Mouse (Mus musculus): ENCODE measurements around the gene Olfr1012.
"Not testable (repeated sequence)": the region's sequence is repeated elsewhere in the genome, so short reads cannot be mapped to it uniquely, and the experiment has no call there.

Gene Olfr1012

GRCm38 (mm10) chr2:85762666-85763065 is at the start of gene Olfr1012:
Olfr1012 (minus strand) TSS chr2:85762766.
- DNase-seq (ENCODE audit: low spot score): no peak

GRCm38 (mm10) chr2:85804501-85804900 is 41.9 kb upstream of the Olfr1012 start:
- DNase-seq (ENCODE audit: low spot score): no peak

DNA sequence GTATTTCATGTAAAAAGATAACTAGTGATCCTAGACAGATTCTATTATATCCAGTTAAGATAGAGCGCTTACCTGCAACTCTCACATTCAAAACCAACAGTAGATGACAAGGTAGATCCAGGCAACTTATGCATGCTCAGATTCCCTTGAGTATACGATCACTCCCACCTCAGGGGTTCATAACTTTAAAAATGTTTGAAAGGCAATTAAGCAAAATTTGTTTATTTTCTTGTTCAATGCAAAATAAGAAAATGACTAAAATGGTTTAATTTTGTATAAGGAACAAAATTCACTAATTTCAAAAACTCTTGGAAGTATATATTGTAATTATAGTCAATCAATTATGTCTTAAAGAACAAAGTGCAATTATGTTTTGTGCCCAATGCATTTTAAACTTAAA is 39.9 kb upstream of the Olfr1012 start, which contains the start of gene Olfr1016:
Olfr1016 (minus strand) TSS at position 101 of the 400 bp plus-strand sequence.
- no peak for DNase-seq (ENCODE audit: low spot score)

- no peak for DNase-seq (ENCODE audit: low spot score)
These were observed 29.8 kb upstream of the Olfr1012 start for GRCm38 (mm10) chr2:85792331-85792730.

DNA sequence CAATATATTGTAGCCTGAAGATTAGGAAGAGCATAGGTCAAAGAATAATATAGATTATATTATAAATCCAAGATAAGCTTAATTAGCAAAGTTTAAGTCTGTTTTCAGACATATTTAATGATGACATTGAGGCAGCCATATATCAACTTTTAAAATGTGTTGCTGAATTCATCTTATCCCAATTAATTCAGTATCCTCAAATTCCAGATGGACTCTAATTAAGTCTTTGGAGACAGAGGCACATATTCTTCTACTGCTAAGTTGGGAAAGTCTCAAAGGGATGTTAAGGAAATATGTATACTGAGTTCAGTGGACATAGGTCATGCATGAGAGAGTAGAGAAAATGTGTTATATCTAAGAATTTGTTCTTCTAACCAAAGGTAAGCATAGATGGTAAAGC is 19.2 kb upstream of the Olfr1012 start, which contains the start of gene Olfr1015:
Olfr1015 (plus strand) TSS at position 301 of the 400 bp plus-strand sequence.
- no peak for DNase-seq (ENCODE audit: low spot score)

- no peak for DNase-seq (ENCODE audit: low spot score)
These were observed 9.8 kb upstream of the Olfr1012 start, which contains the start of gene Olfr1014 for GRCm38 (mm10) chr2:85772413-85772812. Olfr1014 (plus strand) TSS chr2:85772713.

DNA sequence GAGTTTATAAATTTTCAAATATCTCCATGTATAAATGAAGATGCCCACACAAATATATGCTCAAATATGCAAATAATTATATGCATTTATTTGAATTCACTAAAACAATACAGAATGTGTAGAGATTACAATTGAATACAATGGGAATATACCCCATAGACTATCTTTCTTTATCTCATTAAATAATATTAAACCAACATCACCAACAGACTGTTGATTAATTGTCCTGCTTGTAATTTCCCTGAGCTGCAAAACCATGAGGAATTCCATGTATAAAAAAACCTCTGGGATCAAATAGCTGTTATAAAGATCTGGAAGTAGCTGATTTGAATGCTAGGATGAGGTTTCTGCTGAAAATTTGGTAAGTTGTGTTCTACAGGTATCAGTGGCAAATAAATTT is 4.2 kb upstream of the Olfr1012 start, which contains the start of gene Olfr1013:
Olfr1013 (plus strand) TSS at position 301 of the 400 bp plus-strand sequence.
- no peak for DNase-seq (ENCODE audit: low spot score)

DNA sequence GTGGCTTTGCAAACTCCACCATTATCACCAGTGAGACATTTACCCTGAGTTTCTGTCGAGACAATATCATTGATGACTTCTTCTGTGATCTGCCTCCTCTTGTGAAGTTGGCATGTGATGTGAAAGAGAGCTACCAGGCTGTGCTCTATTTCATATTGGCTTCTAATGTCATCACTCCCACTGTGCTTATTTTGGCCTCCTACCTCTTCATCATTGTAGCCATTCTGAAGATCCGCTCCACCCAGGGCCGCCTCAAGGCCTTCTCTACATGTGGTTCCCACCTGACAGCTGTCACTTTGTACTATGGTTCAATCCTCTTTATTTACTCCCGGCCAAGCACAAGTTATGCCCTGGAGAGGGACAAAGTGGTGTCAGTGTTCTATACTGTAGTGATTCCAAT is 8.7 kb downstream of the Olfr1012 start:
- no peak for DNase-seq (ENCODE audit: low spot score)

DNA sequence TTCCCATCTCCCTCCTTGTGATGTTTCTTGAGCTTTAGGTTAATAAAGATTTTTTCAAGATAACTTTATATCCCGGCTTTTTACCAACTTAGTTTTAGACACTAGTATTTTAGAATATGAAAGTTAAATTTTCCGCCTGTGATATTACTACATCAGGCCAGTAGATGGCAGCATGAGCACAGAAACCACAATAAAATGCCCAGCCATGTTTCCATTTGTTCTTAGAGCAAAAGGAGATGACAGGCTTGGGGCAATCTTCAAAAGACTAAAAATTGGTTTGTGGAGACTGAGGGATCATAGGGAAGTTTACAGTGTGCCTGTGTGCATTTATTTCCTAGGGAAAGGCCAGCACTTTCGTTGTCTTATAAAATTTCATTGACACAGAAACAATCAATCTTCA is 36.8 kb downstream of the Olfr1012 start:
- peak; percentile 8 for DNase-seq (ENCODE audit: low spot score)

GRCm38 (mm10) chr2:85715119-85715518 is 47.4 kb downstream of the Olfr1012 start, which contains the start of gene Olfr1009:
Olfr1009 (plus strand) TSS chr2:85715419.
- DNase-seq (ENCODE audit: low spot score): no peak

- DNase-seq (ENCODE audit: low spot score): no peak
These were observed 51.4 kb downstream of the Olfr1012 start for GRCm38 (mm10) chr2:85711159-85711558.

- DNase-seq (ENCODE audit: low spot score): not testable (repeated sequence)
These were observed 51.9 kb downstream of the Olfr1012 start for GRCm38 (mm10) chr2:85710680-85711079.
